Mouse (Mus musculus) mouse embryonic stem cell (cell line): ENCODE measurements around the gene Ankrd10.

Source experiments
- in situ Hi-C, 2 experiments: fragments of 300-500 bp; cut with MboI; formaldehyde crosslinking; loops; 1 replicate in 1 of 2; 3 replicates in 1 of 2; pipeline ENCODE4 v1.14.3; 2019 to 2020; ENCODE audit warnings: low sequenced_read_pairs in 2 of 2, low pct_unique_long_range_greater_than_20kb in 1 of 2, mixed read lengths in 1 of 2; ENCODE audit not compliant: unreplicated experiment in 1 of 2

Ankrd10 gene

DNA sequence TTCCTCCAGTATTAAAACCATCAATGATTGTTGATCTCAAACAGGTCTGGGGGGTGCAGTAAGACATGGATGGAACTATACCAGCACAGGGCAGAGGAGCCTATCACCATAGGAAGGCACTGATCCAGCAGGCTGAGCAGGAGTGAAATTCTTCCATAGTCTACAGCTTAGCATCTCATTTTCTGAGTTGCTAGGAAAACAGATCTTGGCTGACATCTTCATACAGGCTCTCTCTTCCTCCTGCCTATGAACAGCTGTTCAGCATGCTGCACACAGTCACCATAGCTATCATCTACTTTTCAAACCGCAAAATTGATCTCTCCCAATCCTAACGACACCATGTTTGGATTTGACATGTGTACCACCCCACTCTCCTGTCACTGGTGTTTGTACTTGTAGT, 17.5 kb downstream of the Ankrd10 start:
- in situ Hi-C loops = no loop called here

DNA sequence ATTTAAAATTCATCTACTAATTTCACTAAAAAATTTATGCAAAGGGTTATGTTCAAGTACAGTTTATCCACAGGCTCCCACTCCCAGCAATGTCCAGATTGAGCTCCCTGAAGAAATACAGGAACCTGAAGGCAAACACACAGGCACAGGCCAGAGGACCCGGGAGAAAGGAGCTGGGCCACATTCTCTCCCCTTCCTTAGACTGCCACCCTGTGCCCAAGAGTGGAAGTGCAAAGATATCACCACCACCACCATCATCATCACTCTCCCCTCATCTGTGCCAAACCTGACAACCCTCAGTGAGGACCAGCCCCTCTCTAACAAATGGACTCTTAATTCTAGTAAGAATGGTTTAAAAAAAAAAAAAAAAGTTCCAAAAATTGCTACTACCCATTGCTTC, 19.3 kb downstream of the Ankrd10 start:
- in situ Hi-C loops = no loop called here

DNA sequence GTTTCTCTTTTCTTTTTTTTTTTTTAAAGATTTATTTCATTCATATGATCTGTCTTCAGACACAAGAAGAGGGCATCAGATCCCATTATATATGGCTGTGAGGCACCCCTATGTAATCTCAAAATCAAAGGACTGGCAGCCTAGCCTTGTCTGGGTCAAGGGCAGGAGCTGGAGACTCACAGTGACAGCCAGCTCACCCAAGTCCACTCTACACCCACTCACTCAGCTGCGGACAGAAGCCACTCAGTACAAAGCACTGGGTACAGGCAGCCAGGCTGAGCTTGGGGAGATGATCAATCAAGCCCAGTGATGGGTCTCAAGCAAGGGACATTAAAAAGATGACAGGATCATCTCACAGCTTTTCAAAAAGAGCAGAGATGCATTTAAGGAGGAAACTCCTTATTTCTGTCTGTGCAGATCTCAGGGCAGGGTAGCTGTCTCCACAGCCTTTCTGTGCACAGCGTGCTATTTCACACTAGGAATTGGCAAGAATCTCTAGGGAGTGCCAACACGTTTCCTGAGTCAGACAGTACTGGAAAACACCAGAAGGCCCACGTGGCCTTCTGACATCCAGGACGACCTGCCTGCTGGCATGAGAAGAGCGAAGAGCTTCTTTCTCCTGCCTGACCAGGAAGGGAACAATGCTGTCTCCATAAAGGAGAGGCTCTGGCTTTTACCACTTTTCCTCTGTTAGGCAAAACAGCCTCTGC, 21.3 kb downstream of the Ankrd10 start:
- in situ Hi-C loops = no loop called here

DNA sequence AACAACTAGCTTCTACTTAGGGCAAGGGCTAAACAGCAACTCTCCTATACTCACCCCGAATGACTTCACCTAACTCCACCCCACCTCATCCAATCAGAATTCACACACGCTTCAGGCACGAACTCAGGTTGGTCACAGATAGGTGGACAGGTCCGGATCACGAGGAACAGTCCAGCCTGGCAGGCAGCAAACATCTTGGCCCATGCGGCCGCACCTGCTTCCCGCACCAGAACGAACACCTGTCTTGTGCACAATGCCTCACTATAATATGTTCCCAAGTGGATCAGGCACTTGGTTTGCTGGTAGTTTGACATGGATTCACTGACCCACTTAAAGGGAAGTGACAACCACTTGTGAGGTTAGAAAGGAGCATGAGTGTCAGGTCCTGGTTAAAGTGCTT, 26.7 kb downstream of the Ankrd10 start:
- in situ Hi-C loops = no loop called here

- in situ Hi-C loops = no loop called here
Measured at GRCm38 (mm10) chr8:11602006-11602680, 33.4 kb downstream of the Ankrd10 start.

DNA sequence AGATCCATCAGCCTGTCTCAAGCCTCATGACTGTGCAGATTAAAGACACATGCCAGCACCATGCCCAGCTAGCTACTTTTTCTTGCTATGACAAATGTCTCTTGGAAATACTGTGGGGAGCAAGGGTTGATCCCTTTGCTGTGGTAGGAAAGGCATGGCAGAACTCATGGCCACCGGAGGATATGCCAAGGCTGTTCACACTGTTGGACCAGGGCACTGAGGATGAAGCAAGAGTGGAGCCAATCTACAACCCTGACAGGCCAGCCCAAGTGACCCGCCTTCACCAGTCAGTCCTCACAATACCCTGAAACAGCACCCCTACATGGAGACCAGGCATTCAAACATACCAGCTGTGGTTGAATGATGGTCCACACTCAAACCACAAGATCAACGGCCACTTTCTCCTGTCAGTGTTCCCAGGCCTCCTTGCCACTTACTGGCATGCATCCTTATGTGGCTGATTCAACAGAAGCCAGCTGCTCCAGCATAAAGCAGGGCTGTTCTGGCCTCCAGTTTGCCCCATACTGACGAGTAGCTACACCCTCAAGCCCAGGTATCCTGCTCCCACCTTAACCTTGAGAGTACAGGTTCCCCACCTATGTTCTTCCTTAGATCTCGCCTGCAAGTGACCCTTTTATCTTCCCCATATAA, 35.1 kb downstream of the Ankrd10 start:
- in situ Hi-C loops = no loop called here

DNA sequence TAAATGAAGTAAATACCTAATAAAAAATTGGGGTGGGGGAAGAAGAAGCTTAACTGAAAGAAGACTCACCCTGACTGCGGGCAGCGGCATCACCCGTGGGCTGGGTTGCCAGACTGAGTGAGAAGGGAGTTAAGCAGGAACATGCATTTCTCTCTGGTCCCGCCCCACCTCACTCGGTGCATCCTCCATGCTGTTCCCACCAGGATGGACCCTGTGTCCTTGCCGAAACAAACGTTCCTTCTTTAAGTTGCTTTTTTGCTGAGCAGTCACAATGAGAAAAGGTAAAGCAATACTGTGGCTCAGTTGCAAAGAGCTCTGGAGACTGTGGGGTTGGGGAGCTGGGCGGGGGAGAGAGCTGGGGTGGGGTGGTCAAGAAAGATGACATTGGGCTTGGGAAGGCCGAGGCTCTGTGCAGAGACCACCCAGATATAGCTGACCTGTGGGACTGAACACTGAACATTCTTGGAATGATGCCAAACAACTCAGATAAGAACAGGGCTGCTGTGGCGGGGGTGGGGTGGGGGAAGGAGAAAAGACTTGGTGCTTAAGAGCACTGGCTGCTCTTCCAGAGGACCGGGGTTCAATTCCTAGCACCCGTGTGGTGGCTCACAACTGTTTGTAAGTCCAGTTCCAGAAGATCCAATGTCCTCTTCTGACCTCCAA, 42.2 kb downstream of the Ankrd10 start:
- in situ Hi-C loops = no loop called here

- in situ Hi-C loops = no loop called here
Measured at GRCm38 (mm10) chr8:11592296-11592695, 43.3 kb downstream of the Ankrd10 start.

GRCm38 (mm10) chr8:11591837-11592236, 43.7 kb downstream of the Ankrd10 start:
- in situ Hi-C loops = no loop called here

GRCm38 (mm10) chr8:11586374-11586745, 49.2 kb downstream of the Ankrd10 start:
- in situ Hi-C loops = no loop called here

DNA sequence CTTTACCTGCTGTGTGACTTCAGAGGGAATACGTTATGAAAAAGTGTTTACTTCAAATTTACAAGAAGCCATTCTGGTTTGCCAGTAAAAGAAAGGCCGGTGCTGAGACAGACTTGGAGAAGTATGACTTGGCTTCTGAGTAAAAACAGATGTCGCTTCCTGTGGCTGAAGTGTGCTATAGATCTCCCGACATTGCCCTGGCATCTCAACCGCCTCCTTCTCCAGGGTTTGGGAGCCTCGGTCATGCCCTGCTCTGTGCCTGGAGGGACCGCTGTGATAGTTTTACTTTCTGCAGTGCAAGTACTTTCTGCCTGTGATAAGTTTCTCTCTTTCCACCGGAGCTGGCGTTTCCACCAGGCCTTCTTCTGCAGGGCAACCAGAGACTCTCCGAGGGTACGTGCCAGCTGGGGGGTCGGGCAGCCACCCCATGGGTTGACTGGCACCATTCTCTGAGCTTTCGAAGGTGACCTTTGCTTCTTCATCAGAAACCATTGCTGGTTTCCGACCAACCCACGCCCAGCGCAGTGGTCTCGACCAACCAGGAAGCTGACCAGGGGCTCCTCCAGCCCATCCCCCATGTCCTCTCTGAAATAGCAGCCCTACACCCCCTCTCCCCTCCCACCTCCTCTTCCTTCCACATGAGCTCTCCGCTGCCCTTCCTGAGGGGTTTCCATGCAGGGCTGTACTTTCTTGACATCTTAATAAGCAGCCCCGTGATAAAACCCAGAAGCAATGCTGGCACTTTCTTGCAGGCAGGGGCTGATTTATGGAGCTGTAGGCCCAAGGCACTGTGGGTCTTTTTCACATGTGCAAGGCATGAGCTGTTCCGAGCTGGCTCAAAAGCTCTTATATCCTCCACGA, 49.8 kb downstream of the Ankrd10 start:
- in situ Hi-C loops = no loop called here

DNA sequence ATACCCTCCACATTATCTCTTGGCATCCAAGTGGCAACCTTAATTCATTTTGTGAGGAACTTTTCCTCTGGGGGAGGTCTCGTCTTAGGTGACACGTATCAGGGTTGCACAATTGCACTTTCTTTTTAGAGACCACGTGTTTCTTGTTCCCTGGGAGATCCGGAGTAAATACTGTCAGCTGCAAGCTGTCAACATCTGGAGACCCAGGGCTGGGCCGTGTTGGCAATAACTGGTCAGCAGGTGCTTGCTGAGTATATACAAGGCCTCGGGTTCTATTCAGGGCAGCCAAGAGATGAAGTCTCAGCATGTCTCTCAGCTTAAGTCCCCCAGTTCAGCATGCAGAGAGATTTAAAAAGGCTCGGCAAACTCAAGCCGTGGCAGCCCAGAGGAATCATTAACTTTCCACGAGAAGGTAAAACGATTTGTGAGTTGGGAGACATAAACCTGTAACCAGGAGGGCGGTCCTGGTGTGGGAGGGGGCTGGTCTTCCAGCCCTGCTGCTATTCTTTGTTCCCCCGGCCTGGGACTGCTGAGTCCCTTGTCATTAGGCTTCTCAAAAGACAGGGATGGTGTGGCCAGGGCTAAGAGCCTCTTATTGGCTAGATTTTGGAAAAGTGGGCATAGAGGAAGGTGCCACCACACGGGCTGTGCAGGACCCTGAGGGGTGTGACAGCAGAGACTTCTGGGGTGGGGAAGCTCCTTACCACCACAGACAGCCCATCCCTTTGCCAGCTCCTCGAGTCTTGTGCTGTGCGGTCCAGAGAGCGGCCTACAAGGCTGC, 59.8 kb downstream of the Ankrd10 start:
- in situ Hi-C loops = no loop called here

- in situ Hi-C loops = no loop called here
Measured at GRCm38 (mm10) chr8:11574911-11575603, 60.5 kb downstream of the Ankrd10 start.

GRCm38 (mm10) chr8:11572428-11572827, 63.1 kb downstream of the Ankrd10 start:
- in situ Hi-C loops = no loop called here

DNA sequence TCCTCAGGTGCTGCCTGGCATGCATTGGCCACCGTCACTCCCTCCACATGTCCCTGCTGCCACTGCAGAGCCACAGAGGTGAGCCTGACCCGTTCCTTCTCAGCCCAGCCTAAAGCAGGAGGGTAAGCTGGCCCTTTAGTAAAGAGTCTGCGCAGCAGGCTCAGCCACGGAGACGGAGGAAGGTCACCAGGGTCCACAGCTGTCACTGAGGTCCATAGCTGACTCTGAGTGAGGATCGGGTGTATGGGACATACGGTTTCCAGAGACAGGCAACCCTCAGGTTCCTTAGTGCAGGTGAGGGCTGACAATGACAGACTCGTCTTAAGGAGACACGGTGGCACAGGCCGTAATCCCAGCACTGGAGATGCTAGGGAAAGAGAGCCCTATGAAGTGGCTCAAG, 63.6 kb downstream of the Ankrd10 start:
- in situ Hi-C loops = no loop called here

GRCm38 (mm10) chr8:11570742-11571141, 64.8 kb downstream of the Ankrd10 start:
- in situ Hi-C loops = no loop called here
